Mouse (Mus musculus) cerebellum, adult 8-10 months (tissue): Measurements from ENCODE around the gene Vdr.
A peak's percentile ranks its signal among the peaks of the same experiment; 100 is the strongest.

Experiments used
- DNase-seq: peaks from one replicate; pipeline ENCODE4 v3.0.0; 2022

The Vdr gene

GRCm38 (mm10) chr15:97844037-97845034 lies 66.1 kb downstream of the Vdr start, which contains the start of gene Hdac7:
Hdac7 (minus strand) TSS chr15:97844502.
- DNase-seq = no peak

- DNase-seq = no peak
Observed at GRCm38 (mm10) chr15:97843247-97843651, 67.2 kb downstream of the Vdr start.

GRCm38 (mm10) chr15:97842058-97842457 lies 68.4 kb downstream of the Vdr start:
- DNase-seq = no peak

- DNase-seq = no peak
Observed at GRCm38 (mm10) chr15:97841383-97841782, 69.0 kb downstream of the Vdr start.

GRCm38 (mm10) chr15:97840781-97841180 lies 69.6 kb downstream of the Vdr start:
- DNase-seq = no peak

GRCm38 (mm10) chr15:97839991-97840455 lies 70.4 kb downstream of the Vdr start:
- DNase-seq = no peak

GRCm38 (mm10) chr15:97839473-97839872 lies 71.0 kb downstream of the Vdr start:
- no peak for DNase-seq

GRCm38 (mm10) chr15:97839012-97839411 lies 71.4 kb downstream of the Vdr start:
- DNase-seq = no peak

- no peak for DNase-seq
Observed at GRCm38 (mm10) chr15:97838395-97838794, 72.0 kb downstream of the Vdr start.

GRCm38 (mm10) chr15:97837491-97838061 lies 72.9 kb downstream of the Vdr start:
- DNase-seq = no peak

GRCm38 (mm10) chr15:97836894-97837247 lies 73.6 kb downstream of the Vdr start:
- DNase-seq = no peak

- DNase-seq = no peak
Observed at GRCm38 (mm10) chr15:97836153-97836893, 74.1 kb downstream of the Vdr start.

- no peak for DNase-seq
Observed at GRCm38 (mm10) chr15:97832764-97833479, 77.5 kb downstream of the Vdr start.

- DNase-seq = no peak
Observed at GRCm38 (mm10) chr15:97831987-97832640, 78.3 kb downstream of the Vdr start.

- DNase-seq = peak; percentile 73
Observed at GRCm38 (mm10) chr15:97831242-97831986, 79.0 kb downstream of the Vdr start.

- DNase-seq = peak; percentile 58
Observed at GRCm38 (mm10) chr15:97830788-97831241, 79.6 kb downstream of the Vdr start.

GRCm38 (mm10) chr15:97830253-97830787 lies 80.1 kb downstream of the Vdr start:
- DNase-seq = no peak

- DNase-seq = no peak
Observed at GRCm38 (mm10) chr15:97829432-97829831, 81.0 kb downstream of the Vdr start.

GRCm38 (mm10) chr15:97828901-97829338 lies 81.5 kb downstream of the Vdr start:
- DNase-seq = no peak

GRCm38 (mm10) chr15:97828221-97828842 lies 82.1 kb downstream of the Vdr start:
- DNase-seq = no peak
